Mouse (Mus musculus) CH12.LX (cell line): ENCODE data around the gene Vti1a.

Source experiments
- CHD1 ChIP-seq: IDR thresholded peaks from 2 replicates; pipeline ENCODE4 v1.6.1; 2012; ENCODE audit warnings: low read depth, low read length, improper control_type of control experiment, inconsistent platforms
- JUND ChIP-seq: conservative IDR thresholded peaks from 2 replicates; pipeline ENCODE4 v1.6.1; 2011; ENCODE audit warnings: low read depth, low read length, improper control_type of control experiment
- MXI1 ChIP-seq: IDR thresholded peaks from 2 replicates; pipeline ENCODE4 v1.6.1; 2011; ENCODE audit warnings: mild to moderate bottlenecking, low read depth, low read length, improper control_type of control experiment
- POLR2A ChIP-seq: IDR thresholded peaks from 2 replicates; pipeline ENCODE4 v1.6.1; 2011; ENCODE audit warnings: low read depth, mild to moderate bottlenecking, improper control_type of control experiment, low read length

DNA sequence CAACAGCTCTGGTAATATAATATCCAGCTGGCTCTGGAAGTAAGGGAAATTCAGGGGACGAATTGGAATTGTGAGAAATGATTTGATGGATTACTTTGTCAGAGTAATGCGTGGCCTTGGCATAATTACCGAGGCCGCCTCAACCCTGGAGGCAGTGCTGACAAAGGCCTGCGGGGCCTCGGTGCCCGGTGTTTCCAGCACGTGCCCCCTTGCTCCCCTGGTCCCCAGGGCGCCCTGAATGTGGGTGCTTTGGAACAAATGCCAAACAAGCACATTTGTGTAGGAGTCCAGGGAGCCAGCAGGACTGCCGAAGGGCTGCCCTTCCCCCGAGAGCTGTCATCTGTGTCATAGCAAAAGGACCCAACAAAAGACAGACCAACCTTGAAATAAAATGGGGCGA is 281.9 kb downstream of the Vti1a start:
- no peak for TF ChIP-seq MXI1
- TF ChIP-seq CHD1 = no peak
- TF ChIP-seq JUND = no peak
- TF ChIP-seq POLR2A = no peak
